Mouse (Mus musculus): Measurements from ENCODE around the gene Scfd2.

GRCm38 (mm10) chr5:74164547-74164946 lies 367.0 kb downstream of the Scfd2 start:
- TF ChIP-seq POLR2A (IDR thresholded peaks at IDR 0.05; ENCODE audit: borderline replicate concordance, extremely low read depth, low read depth, low read length) (no peak), CTCF (IDR thresholded peaks at IDR 0.05; ENCODE audit: insufficient read depth, low read length) (no peak)
